Mouse (Mus musculus) embryonic facial prominence, embryonic 11.5 days (tissue): ENCODE data around the gene Stxbp1. TPM values are rescaled to one million over a fixed set of nuclear protein-coding genes. Genes with fewer than 3 reads are reported as not detected.

Source experiments
- ATAC-seq: fragments of 200-750 bp; cut with Nextera tagmentation; replicated peaks from 2 replicates; pipeline ENCODE4 v1.8.0; 2017; ENCODE audit warnings: low read depth; ENCODE audit not compliant: insufficient number of reproducible peaks, low FRiP score, low TSS enrichment
- DNase-seq: peaks from one replicate; pipeline ENCODE4 v3.0.0-alpha.2; 2015; ENCODE audit warnings: low spot score
- H3K27ac ChIP-seq: fragments of 300-500 bp; sonication (generic); replicated peaks from 2 replicates; pipeline ENCODE4 v1.5.1; 2014; ENCODE audit warnings: mild to moderate bottlenecking, low read depth, low read length, control low read depth
- H3K27me3 ChIP-seq: fragments of 300-500 bp; sonication (generic); 2 replicates; pipeline ENCODE4 v1.6.1; 2014; ENCODE audit warnings: mild to moderate bottlenecking, low read length, moderate library complexity, mixed read lengths; ENCODE audit not compliant: control insufficient read depth, insufficient read depth
- H3K36me3 ChIP-seq: fragments of 300-500 bp; sonication (generic); replicated peaks from 2 replicates; pipeline ENCODE4 v1.6.1; 2014; ENCODE audit warnings: low read depth, mild to moderate bottlenecking, low read length, moderate library complexity, mixed read lengths; ENCODE audit not compliant: control insufficient read depth, insufficient read depth
- H3K4me1 ChIP-seq: fragments of 300-500 bp; sonication (generic); 2 replicates; pipeline ENCODE4 v1.6.1; 2014; ENCODE audit warnings: low read length, mixed read lengths; ENCODE audit not compliant: control insufficient read depth, insufficient read depth
- H3K4me2 ChIP-seq: fragments of 300-500 bp; sonication (generic); 2 replicates; pipeline ENCODE4 v1.6.1; 2014; ENCODE audit warnings: low read depth, mild to moderate bottlenecking, control low read depth, low read length, moderate library complexity
- H3K4me3 ChIP-seq: fragments of 300-500 bp; sonication (generic); 2 replicates; pipeline ENCODE4 v1.5.1; 2014; ENCODE audit warnings: low read depth, low read length, control low read depth
- H3K9ac ChIP-seq: fragments of 300-500 bp; sonication (generic); replicated peaks from 2 replicates; pipeline ENCODE4 v1.6.1; 2014; ENCODE audit warnings: mild to moderate bottlenecking, control low read depth, low read length
- H3K9me3 ChIP-seq: fragments of 300-500 bp; sonication (generic); replicated peaks from 2 replicates; pipeline ENCODE4 v1.6.1; 2016; ENCODE audit warnings: mild to moderate bottlenecking, low read length, inconsistent platforms, mixed read lengths; ENCODE audit not compliant: control insufficient read depth
- WGBS: fragments of 180-500 bp; shearing (Covaris S2); extraction: QIAGEN DNeasy Blood & Tissue Kit; methylation state at CpG from one replicate; pipeline ENCODE4 v1.1.7; 2014; 5-methylcytosine and 5-hydroxymethylcytosine counted together
- polyA plus RNA-seq: library from polyadenylated mRNA; unstranded; fragments of >200 nt; fragmentation: Nextera tagmentation; extraction: Ambion mirVana; gene quantifications from 2 replicates; pipeline ENCODE4 v1.2.1, GENCODE M21; 2014

Gene Stxbp1
- polyA plus RNA-seq, 1 experiment from 2014 or later = 22.0 TPM

- H3K9me3 ChIP-seq = no peaks in the 10 kb centered on the region
- H3K4me3 ChIP-seq = no peak overlapping the region
- H3K36me3 ChIP-seq = no peaks in the 10 kb centered on the region; the same call in 1 of the 2 replicates
- no peak overlapping the region for H3K9ac ChIP-seq
- no peak for ATAC-seq
- H3K27me3 ChIP-seq = no peaks in the 10 kb centered on the region
- no peaks in the 10 kb centered on the region for H3K4me1 ChIP-seq
- no peak overlapping the region for H3K4me2 ChIP-seq
- WGBS = 86% methylated on average over 2 of the region's 2 CpGs
- DNase-seq = no peak
- no peak overlapping the region for H3K27ac ChIP-seq
Observed at GRCm38 (mm10) chr2:32816497-32816896, 30.5 kb downstream of the Stxbp1 start.

- DNase-seq (no peak), ATAC-seq (no peak)
- Histone ChIP-seq H3K27ac (no peak overlapping the region), H3K4me1 (no peaks in the 10 kb centered on the region), H3K4me2 (no peak overlapping the region), H3K36me3 (no peaks in the 10 kb centered on the region; the same call in 1 of the 2 replicates), H3K9me3 (no peaks in the 10 kb centered on the region), H3K4me3 (no peak overlapping the region), H3K27me3 (no peaks in the 10 kb centered on the region), H3K9ac (no peak overlapping the region)
- WGBS = 89% methylated on average over 8 of the region's 8 CpGs
Observed at GRCm38 (mm10) chr2:32811959-32812358, 35.1 kb downstream of the Stxbp1 start.

- Histone ChIP-seq H3K4me3 (no peak overlapping the region), H3K4me2 (no peak overlapping the region), H3K36me3 (no peaks in the 10 kb centered on the region; the same call in 1 of the 2 replicates), H3K9me3 (no peaks in the 10 kb centered on the region), H3K27ac (no peak overlapping the region), H3K27me3 (no peaks in the 10 kb centered on the region), H3K4me1 (no peaks in the 10 kb centered on the region; the same call in 1 of the 2 replicates), H3K9ac (no peak overlapping the region)
- ATAC-seq = no peak
- WGBS = 91% methylated on average over 14 of the region's 14 CpGs
- no peak for DNase-seq
Observed at GRCm38 (mm10) chr2:32808816-32809566, 38.1 kb downstream of the Stxbp1 start.

GRCm38 (mm10) chr2:32798251-32798962 is 48.6 kb downstream of the Stxbp1 start:
- H3K4me1 ChIP-seq = no peaks in the 10 kb centered on the region
- no peak overlapping the region for H3K27ac ChIP-seq
- no peaks in the 10 kb centered on the region; the same call in 1 of the 2 replicates for H3K36me3 ChIP-seq
- H3K9me3 ChIP-seq = no peaks in the 10 kb centered on the region
- no peak overlapping the region for H3K4me2 ChIP-seq
- no peak overlapping the region for H3K9ac ChIP-seq
- ATAC-seq (no peak), DNase-seq (no peak)
- no peak overlapping the region for H3K4me3 ChIP-seq
- no peaks in the 10 kb centered on the region for H3K27me3 ChIP-seq
- WGBS = 63% methylated on average over 10 of the region's 10 CpGs

GRCm38 (mm10) chr2:32795748-32796418 is 51.2 kb downstream of the Stxbp1 start:
- Histone ChIP-seq H3K4me2 (no peak overlapping the region), H3K9me3 (no peaks in the 10 kb centered on the region), H3K36me3 (no peaks in the 10 kb centered on the region; the same call in 1 of the 2 replicates), H3K27me3 (no peaks in the 10 kb centered on the region), H3K9ac (no peak overlapping the region), H3K27ac (no peak overlapping the region), H3K4me3 (no peak overlapping the region), H3K4me1 (no peaks in the 10 kb centered on the region)
- no peak for ATAC-seq
- DNase-seq = no peak
- WGBS = 85% methylated on average over 13 of the region's 13 CpGs

- Histone ChIP-seq H3K27ac (no peak overlapping the region), H3K36me3 (no peaks in the 10 kb centered on the region), H3K9ac (no peak overlapping the region), H3K4me3 (no peak overlapping the region), H3K4me1 (no peaks in the 10 kb centered on the region), H3K9me3 (no peaks in the 10 kb centered on the region), H3K4me2 (no peak overlapping the region), H3K27me3 (no peaks in the 10 kb centered on the region)
- no peak for DNase-seq
- no peak for ATAC-seq
- 91% methylated on average over 6 of the region's 6 CpGs for WGBS
Observed at GRCm38 (mm10) chr2:32791297-32791696, 55.7 kb downstream of the Stxbp1 start.

GRCm38 (mm10) chr2:32788581-32788980 is 58.5 kb downstream of the Stxbp1 start:
- DNase-seq (no peak), ATAC-seq (no peak)
- Histone ChIP-seq H3K9ac (no peak overlapping the region), H3K36me3 (no peaks in the 10 kb centered on the region), H3K4me1 (no peaks in the 10 kb centered on the region), H3K4me2 (no peak overlapping the region), H3K9me3 (no peaks in the 10 kb centered on the region), H3K27me3 (no peaks in the 10 kb centered on the region), H3K4me3 (no peak overlapping the region), H3K27ac (no peak overlapping the region)
- 38% methylated on average over 2 of the region's 2 CpGs for WGBS

- Histone ChIP-seq H3K4me2 (no peak overlapping the region), H3K4me3 (no peak overlapping the region), H3K27ac (no peak overlapping the region), H3K9me3 (no peaks in the 10 kb centered on the region), H3K4me1 (no peaks in the 10 kb centered on the region), H3K36me3 (no peaks in the 10 kb centered on the region), H3K9ac (no peak overlapping the region), H3K27me3 (no peaks in the 10 kb centered on the region)
- DNase-seq (peak; percentile 39), ATAC-seq (no peak)
- WGBS = 68% methylated on average over 6 of the region's 6 CpGs
Observed at GRCm38 (mm10) chr2:32787176-32787575, 59.9 kb downstream of the Stxbp1 start.
